Mouse (Mus musculus): ENCODE data around the gene Ece1.

GRCm38 (mm10) chr4:137862516-137863240 is 641 bp downstream of the Ece1 start:
- TF ChIP-seq POLR2A (IDR thresholded peaks at IDR 0.05; ENCODE audit: borderline replicate concordance, extremely low read depth, low read depth, low read length) (no peak), CTCF (IDR thresholded peaks at IDR 0.05; ENCODE audit: insufficient read depth, low read length) (no peak)

All from lung, adult 2 months (tissue).